Mouse (Mus musculus): Measurements from ENCODE around the gene Hmcn2. TPM values are rescaled to one million over a fixed set of nuclear protein-coding genes. Genes with fewer than 3 reads are reported as not detected.

Gene Hmcn2
- total RNA-seq, 2 experiments from 2014 or later = 0.05 to 0.33 TPM

GRCm38 (mm10) chr2:31505472-31505871 is 191.3 kb downstream of the Hmcn2 start:
- DNase-seq (ENCODE audit: low spot score in 2 of 2) = no peak

- no peak for DNase-seq (ENCODE audit: low spot score in 2 of 2)
Measured at GRCm38 (mm10) chr2:31508851-31509250, 194.6 kb downstream of the Hmcn2 start.

Other genes starting within 250 kb of the Hmcn2 start
- 100 to 1,000 TPM; 111 to 130 TPM for gene Fnbp1, start 172.4 kb upstream of the Hmcn2 start, total RNA-seq (2021)
- 10 to 100 TPM; 42.5 to 48.2 TPM for gene Gpr107, start 162.1 kb upstream of the Hmcn2 start, total RNA-seq (2021)
- gene Ncs1, start 68.6 kb upstream of the Hmcn2 start, total RNA-seq (2021) = 100 to 1,000 TPM; 298 to 317 TPM
- 10 to 100 TPM; 33.8 to 40.5 TPM for gene Ass1, start 155.8 kb downstream of the Hmcn2 start, total RNA-seq (2021)

All from layer of hippocampus, adult 18-20 months (tissue).